Mouse (Mus musculus) thymus, postnatal 10 days (tissue): Measurements from ENCODE around the gene Prr29.
"Not testable (repeated sequence)": the region's sequence is repeated elsewhere in the genome, so short reads cannot be mapped to it uniquely, and the experiment has no call there.

Experiments used
- DNase-seq, 2 experiments: peaks; one replicate each; pipeline ENCODE4 v3.0.0; 2021; ENCODE audit warnings: low spot score in 2 of 2

Gene Prr29

DNA sequence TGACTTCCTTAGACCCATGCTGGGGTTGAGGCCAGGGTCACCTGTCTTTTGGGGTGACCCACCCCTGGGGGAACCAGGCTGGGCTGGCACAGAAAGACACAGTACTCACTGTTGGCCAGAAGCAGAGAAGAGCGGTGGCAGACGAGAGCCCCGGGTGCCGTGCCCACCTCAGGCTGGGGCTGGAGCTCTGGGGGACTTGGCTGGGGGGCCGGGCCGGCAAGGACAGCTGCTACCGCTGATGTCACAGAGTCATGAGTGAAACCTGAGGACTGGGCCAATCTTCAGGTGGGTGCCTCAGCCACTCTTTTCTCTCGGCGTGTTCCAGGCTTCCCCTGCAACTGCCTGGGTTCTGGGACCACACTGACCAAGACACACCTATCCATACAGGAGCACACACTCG is at the start of gene Prr29:
Gene Prr29 (plus strand): TSS at position 107 of the 400 bp plus-strand sequence.
- DNase-seq = no peak

- DNase-seq = no peak
Measured at GRCm38 (mm10) chr11:106316416-106316815, 48.9 kb upstream of the Prr29 start.

GRCm38 (mm10) chr11:106317801-106318200 is 47.5 kb upstream of the Prr29 start:
- peak; percentile 59 to 61 for DNase-seq

DNA sequence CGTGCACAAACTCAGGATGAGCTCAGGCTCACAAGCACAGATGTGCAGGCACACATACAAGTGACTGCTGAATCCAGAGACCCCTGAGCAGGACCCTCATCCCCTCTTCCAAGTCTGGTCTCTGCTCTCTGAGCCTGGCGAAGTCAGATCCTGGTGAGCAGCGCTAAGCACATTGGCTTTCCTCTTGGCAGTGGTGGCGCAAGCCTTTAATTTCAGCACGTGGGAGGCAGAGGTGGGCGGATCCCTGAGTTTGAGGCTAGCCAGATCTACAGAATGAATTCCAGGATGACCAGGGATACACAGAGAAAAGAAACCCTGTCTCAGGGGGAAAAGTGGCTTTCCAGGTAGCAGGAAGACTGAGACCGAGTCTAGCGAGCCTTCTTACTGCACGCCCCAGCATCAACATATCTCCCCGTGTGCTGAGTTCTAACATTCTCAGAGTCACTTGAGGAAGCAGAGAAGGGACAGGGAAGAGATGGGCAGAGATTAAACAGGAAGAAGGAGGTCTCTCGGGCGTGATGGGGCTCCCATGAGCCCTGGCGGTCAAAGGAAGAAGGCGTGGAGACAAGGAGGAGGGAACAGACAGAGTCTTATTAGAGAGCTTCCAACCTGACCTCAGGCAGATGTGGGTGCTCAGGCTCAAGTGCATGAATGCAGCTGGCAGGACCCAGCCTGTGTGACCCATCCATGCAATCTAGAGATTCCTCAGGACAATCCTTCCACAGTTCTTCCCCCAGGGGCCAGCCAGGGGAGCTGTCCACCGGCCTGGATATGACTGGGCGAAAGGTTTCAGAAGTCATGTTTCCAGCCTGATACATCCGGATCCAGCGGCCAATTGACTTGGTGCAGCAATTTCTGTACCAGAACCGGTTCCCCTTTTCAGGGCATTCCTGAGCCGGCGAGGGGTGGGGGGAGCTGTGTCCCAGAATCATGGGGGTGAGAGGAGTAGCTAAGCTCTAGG is 46.6 kb upstream of the Prr29 start:
- DNase-seq = no peak

- no peak for DNase-seq
Measured at GRCm38 (mm10) chr11:106324858-106325257, 40.4 kb upstream of the Prr29 start.

GRCm38 (mm10) chr11:106325566-106326206 is 39.6 kb upstream of the Prr29 start:
- DNase-seq = peak; percentile 68 to 87

DNA sequence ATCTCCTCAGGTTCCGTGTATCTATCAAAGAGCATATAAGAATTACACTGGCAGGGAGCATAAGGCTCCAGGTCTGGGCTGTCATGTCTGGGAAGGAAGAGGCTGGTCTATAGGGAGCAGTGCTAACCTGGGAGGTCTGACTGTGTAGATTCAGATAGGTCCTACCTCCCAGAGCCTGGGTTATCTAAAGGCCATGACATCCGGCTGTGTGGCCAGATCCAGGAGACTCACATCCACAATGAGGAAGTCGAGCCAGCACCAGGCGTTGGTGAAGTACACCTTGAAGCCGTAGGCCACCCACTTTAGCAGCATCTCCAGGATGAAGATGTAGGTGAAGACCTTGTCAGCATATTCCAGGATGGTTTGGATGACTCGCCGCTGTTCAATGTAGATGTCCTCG is 38.8 kb upstream of the Prr29 start:
- no peak for DNase-seq

DNA sequence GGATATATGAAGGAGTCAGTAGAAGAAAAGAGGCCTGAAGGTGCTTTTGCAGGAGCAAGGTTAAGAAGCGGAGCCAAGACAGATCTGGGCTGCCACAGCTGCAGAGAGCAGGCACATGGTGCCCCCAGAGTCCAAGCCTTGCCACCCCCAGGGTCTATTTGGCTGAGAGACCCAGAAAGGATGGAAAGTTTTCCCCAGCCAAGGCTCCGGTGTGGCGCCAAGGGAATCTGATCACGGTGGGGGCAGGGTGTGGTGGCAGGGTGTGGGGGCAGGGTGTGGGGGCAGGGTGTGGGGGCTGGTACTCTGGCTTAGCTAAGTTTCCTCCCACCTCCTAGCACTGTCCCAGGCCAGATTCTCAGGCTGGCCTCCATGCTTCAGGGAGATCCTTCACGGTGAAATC is 36.8 kb upstream of the Prr29 start:
- DNase-seq = no peak

GRCm38 (mm10) chr11:106329128-106329527 is 36.1 kb upstream of the Prr29 start:
- DNase-seq = no peak

DNA sequence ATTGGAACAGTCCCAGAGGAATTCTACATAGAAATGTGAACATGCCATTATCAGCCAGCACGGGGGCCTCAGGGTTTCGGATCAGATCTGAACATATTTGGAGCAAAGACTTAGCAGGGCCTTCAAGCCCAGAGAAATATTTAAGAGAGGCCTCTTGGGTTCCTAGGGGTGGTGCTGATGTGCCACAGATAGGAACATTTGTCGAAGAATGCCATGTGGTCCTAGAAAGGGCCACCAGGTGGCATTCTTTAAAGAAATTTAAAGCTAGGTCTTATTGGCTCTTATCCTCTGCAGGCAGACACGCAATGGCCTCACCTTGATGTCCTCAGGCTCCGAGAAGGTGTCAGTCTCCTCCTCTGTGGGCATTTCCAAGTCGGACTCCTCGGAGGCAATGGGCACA is 35.6 kb upstream of the Prr29 start:
- peak; percentile 56 to 70 for DNase-seq

DNA sequence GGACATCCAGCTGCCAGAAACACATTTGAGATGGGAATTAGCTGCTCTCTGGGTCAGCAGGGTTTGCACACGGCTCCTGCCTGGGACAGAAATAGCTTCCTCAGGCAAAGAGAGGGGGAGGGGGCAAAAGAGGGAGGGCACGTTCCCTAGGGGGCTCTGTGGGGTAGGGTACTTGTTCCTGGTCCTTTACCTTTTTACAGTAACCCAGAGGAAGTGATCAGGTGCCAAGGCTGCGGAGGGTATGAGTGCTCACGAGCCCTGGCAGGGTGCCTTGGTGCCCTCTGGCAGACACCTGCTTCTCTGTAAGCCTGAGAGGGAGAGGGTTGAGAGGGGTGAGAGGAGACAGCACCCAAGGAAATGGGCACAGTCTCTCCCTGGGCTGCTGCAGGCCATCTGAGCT is 32.8 kb upstream of the Prr29 start:
- DNase-seq = no peak

DNA sequence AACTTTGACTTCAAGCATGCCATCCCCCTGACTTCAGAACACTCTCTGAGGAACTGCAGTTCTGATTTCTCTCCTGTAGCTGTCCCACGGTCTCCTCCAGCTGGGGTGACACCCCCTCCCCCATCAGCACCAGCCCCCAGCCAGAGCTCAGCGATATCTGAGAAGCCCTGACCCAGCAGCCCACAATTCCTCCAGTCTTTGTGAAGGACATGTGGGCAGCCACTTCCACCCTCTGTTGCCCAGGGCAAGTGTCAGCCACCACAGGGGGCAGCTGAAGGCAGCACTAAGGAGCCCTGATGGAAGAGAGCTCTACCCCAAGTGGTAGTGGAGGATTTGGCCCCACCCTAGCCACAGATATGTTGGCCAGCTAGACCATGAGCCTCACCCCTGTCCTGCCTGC is 31.2 kb upstream of the Prr29 start:
- DNase-seq = no peak

GRCm38 (mm10) chr11:106338029-106338428 is 27.2 kb upstream of the Prr29 start:
- no peak for DNase-seq

DNA sequence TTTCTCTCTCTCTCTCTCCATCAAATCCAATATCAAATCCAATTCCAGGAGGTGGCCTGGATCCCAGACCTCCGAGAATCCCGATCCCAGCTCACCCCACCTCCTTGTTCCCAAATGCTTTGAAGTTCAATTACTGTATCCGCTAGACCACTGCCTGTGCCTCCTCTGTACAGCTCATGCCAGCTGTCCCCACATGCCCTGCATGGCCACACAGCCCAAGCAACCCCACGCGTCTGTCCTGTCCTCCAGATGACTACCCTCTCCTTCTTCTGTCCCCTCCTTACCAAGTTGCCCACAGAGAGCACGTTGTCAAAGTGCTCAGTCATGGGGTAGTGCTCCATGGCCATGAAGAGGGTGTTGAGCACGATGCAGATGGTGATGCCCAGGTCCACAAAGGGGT is 26.4 kb upstream of the Prr29 start:
- no peak for DNase-seq

- not testable (repeated sequence) for DNase-seq
Measured at GRCm38 (mm10) chr11:106339323-106339722, 25.9 kb upstream of the Prr29 start.

DNA sequence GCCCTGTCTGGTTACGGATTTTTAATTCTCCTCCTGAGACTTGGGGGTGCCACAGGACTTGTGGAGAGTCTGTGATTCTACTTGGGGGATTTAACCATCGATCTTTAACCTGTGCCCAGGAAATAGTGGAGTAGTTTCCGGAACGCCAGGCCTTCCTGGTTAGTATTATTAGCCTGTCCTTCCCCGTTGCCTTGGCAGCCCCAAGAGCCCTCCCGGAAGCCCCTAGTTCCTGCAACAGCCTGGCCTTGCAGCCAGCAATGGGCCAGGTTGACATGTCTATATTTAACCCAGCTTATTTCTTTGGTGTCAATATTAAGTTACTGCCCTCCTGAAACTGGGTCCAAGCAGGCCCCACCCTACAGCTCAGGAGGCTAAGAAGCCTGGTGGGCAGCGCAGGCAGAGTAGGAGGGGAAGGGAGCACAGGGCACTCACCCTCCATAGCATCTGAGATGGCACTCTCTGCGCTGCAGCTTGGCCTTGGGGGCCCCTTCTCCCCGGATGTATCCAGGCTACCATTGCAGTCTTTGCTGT is 24.2 kb upstream of the Prr29 start:
- DNase-seq = no peak

DNA sequence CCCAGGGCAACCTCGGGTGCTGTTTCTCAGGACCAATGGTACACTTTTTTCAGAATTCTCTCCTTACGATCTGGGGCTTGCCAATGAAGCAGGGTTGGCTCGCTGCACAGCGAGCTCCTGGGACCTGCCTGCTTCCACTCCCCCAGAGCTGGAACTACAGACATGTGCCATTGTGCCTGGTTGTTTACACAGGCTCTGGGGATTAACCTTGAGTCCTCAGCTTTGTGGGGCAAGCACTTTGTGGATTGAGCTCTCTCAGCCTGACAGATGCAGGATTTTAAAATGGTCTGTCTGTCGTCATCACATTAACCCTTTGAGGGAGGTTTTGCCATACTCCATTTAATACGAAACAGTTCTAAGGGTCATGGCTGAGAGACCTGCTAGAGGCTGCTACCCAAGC is 20.4 kb upstream of the Prr29 start:
- DNase-seq = no peak

DNA sequence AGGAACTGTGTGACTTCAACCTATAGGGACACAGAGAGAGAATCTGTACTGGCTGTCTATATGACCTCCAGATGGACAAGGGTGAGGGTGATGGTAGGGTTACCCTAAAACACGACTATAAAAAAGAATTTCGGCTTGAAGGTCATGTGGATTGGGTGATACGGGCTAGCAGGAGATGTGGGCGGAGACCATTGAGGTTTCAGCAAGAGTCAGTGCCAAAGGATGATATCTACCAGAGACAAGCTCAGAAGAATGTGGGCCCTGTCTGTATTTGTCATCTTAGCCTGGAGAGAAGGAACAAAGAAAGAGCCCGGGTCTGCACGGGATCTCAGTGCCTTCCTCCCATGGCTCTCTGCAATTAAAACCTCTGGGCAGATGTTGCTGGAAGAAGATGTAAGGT is 15.5 kb upstream of the Prr29 start:
- DNase-seq = no peak

DNA sequence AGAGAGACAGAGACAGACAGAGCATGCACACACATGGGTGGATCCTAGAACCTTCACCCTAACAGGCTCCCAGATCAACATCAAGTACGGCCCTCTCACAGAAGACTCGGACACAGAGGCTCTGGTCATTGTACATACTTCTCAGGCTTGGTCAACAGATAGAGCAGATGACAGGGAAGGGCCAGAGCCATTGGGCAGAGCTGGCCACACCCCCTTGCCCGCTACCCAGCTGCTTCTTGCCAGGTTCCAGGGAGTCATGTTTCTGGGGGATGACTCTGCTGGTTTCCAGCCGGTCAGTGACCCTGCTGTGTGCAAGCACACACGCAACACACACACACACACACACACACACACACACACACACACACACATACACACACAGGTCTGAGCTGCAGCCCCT is 14.4 kb upstream of the Prr29 start:
- no peak for DNase-seq

- no peak for DNase-seq
Measured at GRCm38 (mm10) chr11:106351253-106351652, 14.0 kb upstream of the Prr29 start.

- no peak for DNase-seq
Measured at GRCm38 (mm10) chr11:106351941-106352340, 13.3 kb upstream of the Prr29 start.

DNA sequence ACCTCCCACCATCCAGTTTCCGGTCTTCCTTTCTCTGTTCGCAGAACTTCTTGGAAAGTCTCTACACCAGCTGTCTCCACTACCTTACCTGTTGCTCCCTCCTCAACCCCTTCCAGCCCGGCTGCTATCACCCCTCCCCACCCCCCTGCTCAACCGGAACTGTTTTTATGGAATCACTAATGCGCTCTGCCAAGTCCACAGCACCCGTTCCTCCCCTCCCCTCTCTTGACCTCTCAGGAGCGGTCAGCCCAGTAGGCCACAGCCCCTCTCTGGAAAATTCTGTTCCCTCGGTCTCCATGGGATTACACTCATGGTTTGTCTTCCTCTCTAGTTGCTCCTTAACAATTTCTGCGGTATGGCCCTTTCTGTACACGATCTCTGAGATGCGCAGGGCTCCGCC is 12.1 kb upstream of the Prr29 start, which contains the start of gene Scn4a:
Gene Scn4a (minus strand): TSS at position 101 of the 400 bp plus-strand sequence.
- DNase-seq = no peak

DNA sequence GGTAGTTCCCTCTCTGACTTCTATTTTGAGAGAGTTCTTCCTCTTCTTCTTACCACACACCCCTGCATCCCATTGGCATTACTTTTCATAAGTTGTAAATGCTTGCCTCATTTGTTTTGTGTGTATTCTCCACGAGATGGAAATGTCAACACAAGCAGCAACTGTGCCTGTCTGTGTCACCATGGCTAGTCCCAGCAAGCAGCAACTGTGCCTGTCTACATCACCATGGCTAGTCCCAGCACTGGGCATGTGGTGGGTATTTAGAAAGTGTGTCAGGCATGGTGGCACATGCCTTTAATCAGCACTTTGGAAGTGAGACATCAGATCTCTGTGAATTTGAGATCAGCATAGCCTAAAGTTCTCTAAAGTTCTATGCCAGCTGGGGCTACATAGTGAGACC is 11.1 kb upstream of the Prr29 start:
- no peak for DNase-seq
